Mouse (Mus musculus) mouse trophoblast stem cell (cell line): ENCODE measurements around the gene Mllt6.
"Not testable (repeated sequence)": the region's sequence is repeated elsewhere in the genome, so short reads cannot be mapped to it uniquely, and the experiment has no call there.

Source experiments
- in situ Hi-C, 2 experiments: fragments of 300-500 bp; cut with MseI, MboI; formaldehyde crosslinking; loops; 2 replicates in 1 of 2; 3 replicates in 1 of 2; pipeline ENCODE4 v1.15.1; 2025

Gene Mllt6

DNA sequence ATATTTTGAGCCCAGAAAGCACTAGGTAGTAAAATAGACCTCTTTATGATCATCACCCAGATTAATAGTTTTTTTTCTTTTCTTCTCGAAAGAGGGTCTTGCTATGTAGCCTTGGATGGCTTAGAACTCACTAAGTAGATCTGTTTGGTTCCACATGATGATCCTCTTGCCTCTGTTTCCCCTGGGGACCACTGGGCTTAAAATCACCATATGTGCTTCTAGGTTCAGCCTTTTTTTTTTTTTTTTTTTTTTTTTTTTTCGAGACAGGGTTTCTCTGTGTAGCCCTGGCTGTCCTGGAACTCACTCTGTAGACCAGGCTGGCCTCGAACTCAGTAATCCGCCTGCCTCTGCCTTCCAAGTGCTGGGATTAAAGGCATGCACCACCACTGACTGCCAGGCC, 14.7 kb upstream of the Mllt6 start:
- in situ Hi-C loops = loop anchor here (5.0 kb wide), 1 partner anchor 44 kb away; no protein-coding TSS in a partner anchor

DNA sequence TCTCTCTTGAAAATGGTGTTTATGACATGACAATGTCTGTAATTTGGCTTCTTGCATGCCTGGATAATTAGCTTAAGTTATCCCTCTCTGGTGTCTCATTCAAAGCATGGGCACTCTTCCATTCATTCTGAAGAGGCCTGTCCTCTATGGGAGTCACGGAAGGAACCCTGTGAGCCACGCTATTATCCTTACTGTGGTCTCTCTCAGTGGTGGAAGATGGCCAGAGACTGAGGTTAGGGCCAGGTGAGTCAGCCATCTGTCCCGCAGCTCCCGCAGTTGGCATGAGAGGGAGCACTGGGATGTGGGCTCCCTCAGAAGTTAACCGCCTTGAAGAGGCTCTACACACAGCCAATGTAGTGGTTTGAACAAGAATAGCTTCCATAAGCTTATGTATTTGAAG, 12.9 kb upstream of the Mllt6 start:
- in situ Hi-C loops = no loop called here

DNA sequence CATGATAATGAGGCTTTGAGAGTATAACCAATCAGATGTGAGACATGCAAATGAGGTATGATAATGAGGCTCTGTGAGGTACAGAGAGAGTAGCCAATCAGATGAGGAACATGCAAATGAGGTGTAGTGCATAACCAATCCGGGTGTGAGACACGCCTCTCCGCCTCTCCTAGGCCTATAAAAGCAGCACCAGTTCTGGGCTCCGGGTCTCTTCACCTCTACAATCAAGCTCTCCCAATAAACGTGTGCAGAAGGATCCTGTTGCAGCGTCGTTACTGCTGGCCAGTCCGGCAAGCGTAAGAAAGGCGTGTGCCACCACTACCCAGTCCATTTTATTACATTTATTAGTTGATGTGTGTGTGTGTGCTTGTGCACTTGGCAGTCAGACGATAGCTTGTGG, 9.8 kb upstream of the Mllt6 start:
- in situ Hi-C loops = not testable (repeated sequence)

DNA sequence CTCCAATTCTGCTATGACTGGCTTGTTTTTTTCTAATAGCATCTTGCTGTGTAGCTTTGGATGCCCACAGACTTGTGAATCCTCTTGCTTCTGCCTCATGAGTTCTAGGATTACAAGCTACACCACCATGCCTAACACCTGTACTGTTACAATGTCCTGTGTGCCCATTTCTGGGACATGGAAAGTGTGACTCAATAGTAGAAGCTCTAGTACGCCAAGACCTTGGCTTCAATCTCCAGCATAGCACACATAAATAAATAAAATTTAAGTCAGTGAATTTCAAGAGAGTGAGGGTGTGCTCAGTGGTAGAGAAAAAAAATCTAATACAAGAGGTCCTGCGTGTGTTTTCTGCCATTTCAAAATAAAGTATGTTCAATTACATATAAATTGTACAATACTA, 9.0 kb upstream of the Mllt6 start:
- in situ Hi-C loops = no loop called here

DNA sequence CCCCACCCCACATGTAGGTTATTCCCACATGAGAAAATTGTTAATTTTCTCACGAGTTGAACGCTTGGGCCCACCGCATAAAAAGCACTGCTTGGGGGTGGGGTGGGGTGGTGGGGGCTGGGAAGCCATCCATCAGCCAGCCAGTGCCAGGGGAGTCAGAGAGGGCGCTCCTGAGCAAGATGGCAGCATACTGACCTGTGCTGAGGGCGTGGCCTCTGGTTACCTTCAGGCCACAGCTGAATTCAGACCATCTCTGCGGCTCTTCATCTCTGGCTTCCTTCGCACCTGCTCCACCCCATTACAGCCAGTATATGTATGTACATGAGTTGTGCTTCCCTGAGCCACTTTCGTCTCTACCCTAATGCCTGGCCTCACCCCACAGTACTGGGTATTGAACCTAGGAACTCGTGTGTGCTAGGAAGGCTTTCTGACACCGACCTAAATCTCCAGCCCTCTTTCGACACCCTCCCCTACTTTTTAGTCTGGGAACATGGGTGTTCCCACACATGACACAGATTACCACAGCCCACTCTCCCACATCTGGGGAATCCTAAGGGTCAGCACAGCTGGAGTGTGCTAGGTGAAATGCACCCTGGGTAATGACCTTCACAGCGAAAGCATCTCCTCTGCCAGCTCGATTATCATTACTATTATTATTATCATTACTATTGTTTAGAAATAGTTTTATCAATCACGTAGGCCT, 6.8 kb upstream of the Mllt6 start:
- in situ Hi-C loops = no loop called here

DNA sequence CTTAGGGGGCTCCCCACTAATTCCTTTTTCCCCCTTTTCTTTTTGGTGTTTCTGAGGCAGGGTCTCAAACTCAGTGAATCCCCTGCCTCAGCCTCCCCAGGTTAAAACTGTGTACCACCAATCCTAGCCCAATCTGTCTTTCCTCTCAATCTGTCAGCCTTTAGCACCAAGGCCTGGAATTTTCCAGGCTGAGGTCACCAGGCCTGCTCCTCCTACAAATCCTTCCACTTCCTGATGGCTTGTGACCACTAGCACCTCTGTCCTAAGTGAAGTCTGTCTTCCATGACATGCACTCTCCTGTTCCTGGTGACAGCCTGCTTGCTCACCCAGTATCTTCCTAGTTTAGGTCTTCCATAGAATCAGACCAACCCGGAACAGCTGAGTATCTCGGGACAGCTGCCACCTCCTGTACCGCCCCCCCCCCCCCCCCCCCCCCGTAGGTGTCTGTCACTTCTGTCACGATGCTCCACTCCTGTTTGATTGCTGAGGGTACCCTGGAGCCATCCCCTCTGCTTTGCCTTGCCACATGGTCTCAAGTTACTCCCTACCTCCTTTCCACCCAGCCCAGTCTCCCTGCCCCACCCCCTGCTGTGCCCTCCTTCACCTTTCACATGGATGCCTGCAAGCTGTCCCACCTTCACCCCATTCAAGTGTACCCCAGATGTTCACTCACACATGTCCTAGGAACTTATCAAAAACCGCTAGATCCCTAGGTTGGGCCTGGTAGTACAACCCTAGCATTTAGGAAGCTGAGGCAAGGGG, 5.8 kb upstream of the Mllt6 start:
- in situ Hi-C loops = no loop called here

DNA sequence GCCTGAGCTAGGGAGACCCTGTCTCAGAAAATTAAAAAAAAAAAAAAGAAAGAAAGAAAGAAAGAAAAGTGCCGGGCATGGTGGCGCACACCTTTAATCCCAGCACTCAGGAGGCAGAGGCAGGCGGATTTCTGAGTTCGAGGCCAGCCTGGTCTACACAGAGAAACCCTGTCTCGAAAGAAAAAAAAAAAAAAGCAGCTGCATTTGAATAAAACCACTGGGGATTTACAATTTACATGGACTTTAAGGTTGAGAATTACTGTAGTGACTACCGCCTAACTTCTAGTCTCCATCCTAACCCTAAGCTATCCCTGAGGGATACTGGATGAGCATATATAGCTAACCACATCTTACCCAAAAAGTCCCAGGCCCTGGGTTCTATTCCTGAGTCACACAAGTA, 5.2 kb upstream of the Mllt6 start:
- in situ Hi-C loops = not testable (repeated sequence)

DNA sequence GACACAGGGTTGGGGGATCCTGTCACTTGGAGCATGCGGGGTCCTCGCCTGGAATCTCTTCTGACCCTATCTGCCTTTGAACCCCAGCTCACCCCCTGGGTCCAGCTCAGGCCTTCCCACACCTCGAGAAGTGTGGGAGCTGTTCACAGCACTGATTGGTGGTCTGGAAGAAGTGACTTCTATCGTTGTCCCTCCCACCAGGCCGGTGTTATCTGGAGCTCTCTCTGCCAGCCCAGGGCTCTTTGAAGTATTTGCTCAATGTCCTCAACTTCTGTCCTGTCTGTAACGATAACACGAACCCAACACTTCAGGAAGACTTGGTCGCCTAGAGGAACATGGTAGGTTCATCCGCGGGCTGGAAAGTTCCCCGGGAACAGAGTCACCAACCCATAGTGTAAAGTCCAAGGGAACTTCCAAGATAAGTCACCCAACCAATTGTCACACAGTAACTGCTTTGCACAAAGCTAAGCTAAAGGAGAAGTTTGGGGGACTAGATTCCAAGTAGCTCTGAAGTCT, 4.4 kb upstream of the Mllt6 start:
- in situ Hi-C loops = no loop called here

DNA sequence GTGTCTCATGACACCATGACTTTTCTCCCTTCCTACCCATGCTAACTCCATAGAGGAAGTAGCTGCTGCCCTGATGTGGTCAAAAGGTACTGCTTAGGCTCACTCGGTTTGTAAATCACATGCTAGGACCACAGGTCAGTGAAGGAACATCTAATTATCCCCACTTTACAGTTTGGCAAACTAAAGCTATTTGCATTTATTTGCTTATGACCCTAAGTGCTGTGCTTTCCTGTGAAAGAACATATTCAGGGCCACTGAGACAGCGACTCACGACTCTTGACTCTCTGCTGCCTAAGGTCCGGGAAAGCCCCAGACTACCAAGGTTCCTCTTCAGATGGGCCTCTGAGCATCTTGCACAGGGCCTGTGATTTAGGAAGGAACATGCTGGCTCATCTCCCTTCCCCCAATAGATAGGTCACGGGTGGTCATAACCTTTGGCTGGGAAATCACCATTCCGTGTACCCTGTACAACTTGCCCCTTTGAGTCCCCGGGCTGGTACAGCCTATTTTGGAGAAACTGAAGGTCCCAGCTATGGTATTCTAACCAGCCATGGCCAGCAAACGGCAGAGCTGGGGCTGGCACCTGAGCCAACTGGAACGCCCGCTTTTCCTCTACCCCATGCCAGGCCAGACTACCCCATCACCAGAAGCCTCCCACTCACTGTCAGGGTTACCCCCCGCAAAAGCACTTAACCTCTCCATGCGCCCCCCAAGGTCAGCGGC, 3.8 kb upstream of the Mllt6 start:
- in situ Hi-C loops = no loop called here

DNA sequence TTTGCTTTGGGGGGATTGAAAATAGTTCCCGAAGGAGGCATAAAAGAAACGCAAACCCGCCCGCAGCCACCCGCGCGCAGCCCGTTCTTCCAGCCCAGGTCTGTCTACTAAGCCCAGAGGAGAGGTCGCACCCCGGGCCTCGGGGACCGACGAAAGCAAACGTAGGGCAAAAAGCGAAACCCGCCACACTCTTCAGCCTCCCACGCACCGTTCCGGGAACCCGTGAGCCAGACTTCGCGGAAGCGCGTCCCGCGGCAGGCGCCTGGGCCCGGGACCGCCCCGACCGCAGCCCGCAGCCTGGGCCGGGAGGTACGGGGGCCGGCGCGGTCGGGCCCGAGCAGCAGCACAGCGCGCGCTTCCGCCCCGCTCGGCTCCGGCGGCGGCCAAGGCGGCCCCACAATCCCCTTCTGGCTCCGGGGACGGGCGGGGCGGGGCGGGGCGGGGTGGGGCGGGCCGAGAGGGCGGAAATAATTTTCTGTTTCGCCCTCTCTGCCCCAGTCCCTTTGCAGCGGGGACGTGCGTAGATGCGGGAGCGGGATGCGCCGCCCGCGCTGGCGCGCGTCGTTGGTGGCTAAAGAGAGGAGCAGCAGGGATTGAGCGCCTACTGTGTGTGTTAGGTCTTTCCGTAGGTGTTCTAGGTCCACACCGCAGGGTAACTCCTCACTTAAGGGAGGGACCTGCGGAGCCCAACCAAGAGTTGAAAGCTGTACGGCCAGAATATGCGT, 3.1 kb upstream of the Mllt6 start:
- in situ Hi-C loops = no loop called here

DNA sequence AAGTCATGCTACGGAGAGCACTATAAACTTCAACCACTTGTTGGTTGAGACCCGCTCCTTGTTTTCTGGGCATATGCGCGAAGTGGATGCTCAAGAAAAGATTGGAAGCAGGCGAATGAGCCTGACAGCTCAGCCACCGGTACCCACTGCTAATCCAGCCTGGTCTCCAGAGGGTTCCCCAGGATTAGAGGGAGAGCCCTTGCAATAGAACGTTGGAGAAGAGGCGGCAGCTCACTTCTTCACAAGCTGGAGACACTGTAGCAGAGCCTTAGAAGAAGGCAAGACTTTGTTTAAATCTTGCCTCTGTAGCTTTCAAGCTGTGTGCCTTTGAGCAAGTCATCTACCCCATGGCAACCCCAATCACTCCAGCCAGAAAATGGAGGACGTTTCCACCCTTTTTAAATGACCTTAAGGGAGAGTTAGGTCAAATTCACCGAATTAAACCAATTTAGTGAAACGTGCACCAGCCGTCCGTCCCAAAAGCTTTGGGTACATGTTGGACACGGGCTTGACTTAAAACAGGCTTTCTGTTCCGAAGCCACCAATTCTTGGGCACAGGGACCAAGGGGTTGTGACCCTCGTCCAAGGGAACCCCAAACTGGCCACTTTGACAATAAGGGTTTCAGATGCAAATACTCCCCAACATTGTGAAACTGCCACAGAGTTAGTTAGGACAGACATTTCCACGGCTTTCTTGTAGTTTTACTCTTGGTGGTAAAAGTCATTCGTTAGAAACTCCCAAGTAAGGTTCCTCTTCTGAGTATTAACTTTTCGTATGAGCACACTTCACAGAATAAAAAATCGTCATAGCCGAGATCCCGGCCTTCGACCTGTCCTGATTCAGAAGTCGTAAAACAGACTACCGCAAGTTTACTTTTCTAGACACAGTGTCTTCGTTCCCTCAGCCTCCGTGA, 2.2 kb upstream of the Mllt6 start:
- in situ Hi-C loops = no loop called here

DNA sequence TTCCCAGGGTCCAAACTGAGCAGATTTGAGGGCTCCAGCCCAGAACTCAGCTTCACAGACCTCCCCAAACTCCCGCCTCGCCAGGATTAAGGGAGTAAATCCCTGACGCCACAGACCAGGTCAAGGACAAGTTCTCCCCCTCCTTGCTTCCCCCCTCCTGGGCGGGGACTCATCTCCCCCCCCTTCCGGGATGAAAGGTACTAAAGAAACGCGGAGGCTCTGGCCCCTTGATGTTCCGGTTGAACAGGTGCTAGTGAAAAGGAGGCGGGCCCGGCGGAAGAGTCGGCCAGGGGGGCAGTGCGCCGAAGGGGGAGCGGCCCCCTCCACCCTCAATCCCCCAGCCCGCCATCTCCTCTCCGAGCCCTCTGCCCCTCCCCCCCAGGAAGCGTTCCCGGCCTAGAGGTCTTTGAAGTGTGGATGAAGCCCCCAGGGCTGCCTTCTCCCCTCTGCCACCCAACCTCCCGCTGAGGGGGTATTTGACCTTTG, 1.5 kb upstream of the Mllt6 start:
- in situ Hi-C loops = no loop called here

DNA sequence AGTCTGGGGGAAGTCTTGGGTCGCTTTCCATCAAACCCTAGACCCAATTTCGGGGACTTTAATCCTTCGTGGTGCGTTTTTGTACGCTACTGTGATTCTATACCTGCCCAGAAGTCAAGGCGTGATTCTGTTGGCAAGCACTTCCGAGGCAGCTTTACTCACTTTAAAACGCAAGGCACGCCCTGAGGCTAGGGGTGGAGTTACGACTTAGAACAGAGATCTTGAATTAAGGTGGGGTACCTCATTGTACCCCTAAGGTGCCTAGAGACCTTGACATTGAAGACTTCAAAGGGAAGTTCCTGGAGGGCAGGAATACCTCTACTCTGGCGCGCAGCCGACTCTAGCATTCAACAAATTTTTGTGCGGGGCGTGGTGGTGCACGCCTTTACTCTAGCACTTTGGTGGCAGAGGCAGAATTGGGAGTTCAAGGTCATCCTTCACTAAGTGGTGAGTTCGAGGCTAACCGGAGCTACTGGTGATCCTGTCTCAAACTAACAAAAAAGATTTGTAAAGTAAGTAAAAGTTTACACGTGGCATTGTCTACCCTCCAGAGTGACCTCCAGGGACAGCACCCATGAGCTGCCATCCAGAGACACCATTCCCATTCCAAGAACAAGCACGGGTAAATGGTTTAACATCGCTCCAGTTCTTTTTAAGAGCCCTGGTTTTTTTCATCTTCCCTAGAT, 864 bp upstream of the Mllt6 start:
- in situ Hi-C loops = no loop called here

DNA sequence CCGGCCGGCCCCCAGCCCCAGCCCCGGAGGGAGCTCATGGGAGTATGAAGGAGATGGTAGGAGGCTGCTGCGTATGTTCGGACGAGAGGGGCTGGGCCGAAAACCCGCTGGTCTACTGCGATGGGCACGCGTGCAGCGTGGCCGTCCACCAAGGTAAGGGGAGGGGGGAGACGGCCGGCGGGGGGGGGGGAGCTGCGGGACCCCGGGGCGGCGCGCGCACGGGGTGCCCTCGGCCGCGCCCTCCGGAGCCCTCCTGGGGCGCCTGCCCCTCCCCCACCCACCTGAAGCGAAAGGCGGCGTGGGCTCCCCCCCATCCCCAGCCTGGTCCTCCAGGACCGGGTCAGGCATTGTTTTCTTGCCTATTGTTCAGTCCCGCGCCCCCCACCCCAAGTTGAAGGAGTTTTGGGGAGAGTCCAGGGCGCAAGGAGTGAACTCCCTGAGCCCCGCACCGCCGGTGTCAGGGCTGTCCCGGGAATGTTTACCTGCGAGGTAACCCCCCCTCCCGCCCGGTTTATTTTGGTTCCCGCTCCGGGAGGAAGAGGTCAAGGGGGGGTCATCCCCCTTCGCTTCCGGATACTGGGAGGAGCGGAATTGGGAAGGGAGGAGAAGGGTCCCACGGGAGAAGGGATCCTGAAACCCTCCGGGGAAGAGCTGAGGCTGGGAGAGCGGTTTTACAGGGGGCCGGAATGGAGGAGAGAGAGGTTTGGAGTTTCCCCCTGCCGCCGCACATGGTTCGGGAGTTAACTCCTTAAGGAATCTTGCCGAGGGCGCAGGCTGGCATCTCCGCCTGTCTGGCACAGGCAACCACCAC, 519 bp downstream of the Mllt6 start:
- in situ Hi-C loops = no loop called here

DNA sequence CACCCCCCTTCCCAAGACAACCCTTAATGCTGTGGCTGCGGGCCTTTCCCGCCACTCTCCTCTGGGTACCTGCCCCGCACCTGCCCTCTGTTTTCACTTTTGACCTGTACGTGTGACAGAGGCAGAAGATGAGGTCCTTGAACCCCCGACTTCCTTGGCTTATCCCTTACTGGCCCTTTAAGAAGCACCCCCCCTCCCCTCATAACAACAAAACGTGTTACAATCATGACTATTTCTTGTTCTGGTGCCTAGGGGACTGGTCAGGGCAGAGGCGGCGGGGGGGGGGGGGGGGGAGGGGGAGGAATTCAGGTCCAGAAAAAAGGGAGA, 1.1 kb downstream of the Mllt6 start:
- in situ Hi-C loops = no loop called here

DNA sequence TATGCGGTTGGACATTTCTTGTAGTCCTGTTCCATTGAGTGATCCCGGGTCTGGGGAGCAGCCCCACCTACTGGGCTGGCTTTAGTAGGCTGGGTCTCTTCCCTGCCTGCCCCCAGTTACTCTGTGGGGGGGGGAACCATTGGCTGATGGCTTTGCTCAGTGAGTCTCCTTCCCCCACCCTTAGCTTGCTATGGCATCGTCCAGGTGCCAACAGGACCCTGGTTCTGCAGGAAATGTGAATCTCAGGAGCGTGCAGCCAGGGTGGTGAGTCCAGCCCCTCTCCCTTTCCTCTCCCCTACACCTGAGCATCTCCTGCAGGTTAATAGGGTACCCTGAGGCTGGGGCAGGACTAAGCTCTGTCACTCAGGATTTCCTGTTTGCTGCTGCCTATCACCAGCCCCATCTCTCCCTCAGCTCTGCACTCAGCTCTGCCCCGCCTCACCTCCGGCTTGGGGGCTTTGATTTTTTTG, 1.6 kb downstream of the Mllt6 start:
- in situ Hi-C loops = no loop called here

DNA sequence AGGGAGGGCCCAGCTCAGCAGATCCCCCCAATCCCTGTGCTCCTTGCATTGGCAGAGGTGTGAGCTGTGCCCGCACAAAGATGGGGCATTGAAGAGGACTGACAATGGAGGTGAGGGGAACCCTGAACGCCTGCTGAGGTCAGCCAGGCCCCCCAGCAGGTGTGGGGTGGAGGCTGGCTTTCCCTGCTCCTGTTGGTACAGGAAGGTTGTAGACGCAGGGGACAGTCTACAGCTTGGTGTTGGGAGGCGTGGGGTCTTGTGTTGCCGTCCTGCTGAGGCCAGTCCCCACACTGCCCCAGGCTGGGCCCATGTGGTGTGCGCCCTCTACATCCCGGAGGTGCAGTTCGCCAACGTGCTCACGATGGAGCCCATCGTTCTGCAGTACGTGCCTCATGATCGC, 2.2 kb downstream of the Mllt6 start:
- in situ Hi-C loops = no loop called here

DNA sequence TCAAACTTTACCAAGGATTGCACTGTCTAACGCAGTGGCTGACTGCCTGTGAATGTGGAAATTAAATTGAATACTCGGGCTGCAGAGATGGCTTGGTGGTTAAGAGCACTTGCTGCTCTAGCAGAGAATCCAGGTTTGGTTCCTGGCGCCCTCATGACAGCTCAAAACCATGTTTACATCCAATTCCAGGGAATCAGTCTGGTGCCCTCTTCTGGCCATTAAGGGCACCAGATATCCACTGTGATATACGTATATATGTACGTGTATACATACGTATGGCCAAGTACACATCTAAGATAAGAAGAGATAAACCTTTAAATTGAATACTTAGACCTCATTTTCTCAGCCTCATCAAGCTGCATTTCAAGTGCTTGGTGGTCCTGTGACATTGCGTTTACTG, 3.0 kb downstream of the Mllt6 start:
- in situ Hi-C loops = no loop called here

DNA sequence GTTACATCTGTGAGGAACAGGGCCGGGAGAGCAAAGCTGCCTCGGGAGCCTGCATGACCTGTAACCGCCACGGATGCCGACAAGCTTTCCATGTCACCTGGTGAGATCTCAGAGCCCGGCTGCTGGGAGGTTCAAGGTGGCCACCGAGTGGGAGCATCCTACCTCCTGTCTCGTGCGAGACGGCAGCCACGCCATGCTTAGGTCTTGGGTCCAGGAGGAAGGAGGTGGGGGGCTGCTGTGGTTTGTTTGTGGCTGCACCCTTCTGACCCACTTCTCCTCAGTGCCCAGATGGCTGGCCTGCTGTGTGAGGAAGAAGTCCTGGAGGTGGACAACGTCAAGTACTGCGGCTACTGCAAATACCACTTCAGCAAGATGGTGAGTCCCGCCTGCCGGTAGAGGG, 3.6 kb downstream of the Mllt6 start:
- in situ Hi-C loops = no loop called here
